Mouse (Mus musculus) midbrain, embryonic 12.5 days (tissue): ENCODE data around the gene Gm4779. TPM values are rescaled to one million over a fixed set of nuclear protein-coding genes. Genes with fewer than 3 reads are reported as not detected.

Experiments used
- ATAC-seq: fragments of 200-750 bp; cut with Nextera tagmentation; 2 replicates; pipeline ENCODE4 v1.8.0; 2017; ENCODE audit warnings: low read depth, moderate TSS enrichment, moderate library complexity; ENCODE audit not compliant: low FRiP score
- H3K27ac ChIP-seq: fragments of 300-500 bp; sonication (generic); replicated peaks from 2 replicates; pipeline ENCODE4 v1.5.1; 2016; ENCODE audit warnings: mild to moderate bottlenecking
- H3K27me3 ChIP-seq: fragments of 300-500 bp; sonication (generic); 2 replicates; pipeline ENCODE4 v1.6.1; 2016; ENCODE audit warnings: mild to moderate bottlenecking
- H3K36me3 ChIP-seq: fragments of 300-500 bp; sonication (generic); 2 replicates; pipeline ENCODE4 v1.6.1; 2016
- H3K4me1 ChIP-seq: fragments of 300-500 bp; sonication (generic); 2 replicates; pipeline ENCODE4 v1.6.1; 2016
- H3K4me2 ChIP-seq: fragments of 300-500 bp; sonication (generic); replicated peaks from 2 replicates; pipeline ENCODE4 v1.6.1; 2016; ENCODE audit warnings: mild to moderate bottlenecking, moderate library complexity
- H3K4me3 ChIP-seq: fragments of 300-500 bp; sonication (generic); 2 replicates; pipeline ENCODE4 v1.5.1; 2016; ENCODE audit warnings: mild to moderate bottlenecking
- H3K9ac ChIP-seq: fragments of 300-500 bp; sonication (generic); replicated peaks from 2 replicates; pipeline ENCODE4 v1.6.1; 2016; ENCODE audit warnings: mild to moderate bottlenecking, moderate library complexity
- H3K9me3 ChIP-seq: fragments of 300-500 bp; sonication (generic); 2 replicates; pipeline ENCODE4 v1.6.1; 2016; ENCODE audit warnings: mild to moderate bottlenecking
- WGBS: fragments of 180-500 bp; shearing (Covaris S2); methylation state at CpG from one replicate; pipeline ENCODE4 v1.1.7; 2016; 5-methylcytosine and 5-hydroxymethylcytosine counted together
- polyA plus RNA-seq: library from polyadenylated mRNA; unstranded; fragments of >200 nt; fragmentation: Nextera tagmentation; extraction: Ambion mirVana; gene quantifications from 2 replicates; pipeline ENCODE4 v1.2.1, GENCODE M21; 2016

Gm4779 gene
- polyA plus RNA-seq, 1 experiment from 2014 or later, result 0.28 TPM

DNA sequence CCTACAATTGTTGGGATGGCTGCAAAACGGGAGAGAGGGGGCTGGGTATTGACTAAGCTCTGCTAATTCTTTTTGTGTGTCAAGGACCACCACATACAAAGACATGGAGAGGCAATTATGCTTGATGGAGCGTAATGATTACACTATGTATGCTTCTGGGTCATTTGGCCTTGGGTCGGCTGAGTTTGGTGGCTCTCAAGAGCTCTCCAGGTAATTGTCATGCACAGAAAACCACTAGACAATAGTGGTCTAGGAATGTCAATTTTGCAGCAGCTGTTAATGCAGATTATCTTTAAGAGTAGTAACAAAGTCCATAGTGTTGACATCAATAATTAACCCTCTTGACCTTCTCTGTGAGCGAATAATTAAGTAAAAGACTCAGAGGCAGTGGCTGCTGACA lies 44.1 kb downstream of the Gm4779 start:
- Histone ChIP-seq H3K27me3 (peaks cover 47% of the 10 kb centered on the region), H3K36me3 (no peaks in the 10 kb centered on the region), H3K9me3 (no peaks in the 10 kb centered on the region), H3K4me3 (no peak overlapping the region), H3K4me1 (no peaks in the 10 kb centered on the region), H3K4me2 (no peak overlapping the region), H3K27ac (no peak overlapping the region), H3K9ac (no peak overlapping the region)
- no peak for ATAC-seq
- 57% methylated on average over 4 of the region's 4 CpGs for WGBS

DNA sequence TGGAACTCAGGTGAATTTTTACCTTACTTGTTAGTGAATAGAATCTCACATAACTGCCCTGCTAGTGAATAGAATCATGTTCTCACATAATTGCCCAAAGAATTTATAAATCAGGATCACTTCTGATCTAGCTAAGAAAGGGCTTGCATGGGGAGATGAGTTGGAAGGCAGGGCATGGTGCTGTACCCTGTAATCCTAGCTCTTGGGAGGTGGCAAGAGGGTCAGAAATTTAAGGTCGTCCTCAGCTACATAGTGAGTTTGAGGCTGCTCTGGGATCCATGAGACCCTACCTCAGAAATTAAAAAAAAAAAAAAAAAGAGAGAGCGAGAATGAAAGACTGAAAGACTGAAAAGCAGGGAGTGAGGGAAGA lies 53.2 kb downstream of the Gm4779 start:
- H3K27me3 ChIP-seq, result peaks cover 38% of the 10 kb centered on the region
- H3K9me3 ChIP-seq, result no peaks in the 10 kb centered on the region
- H3K9ac ChIP-seq, result no peak overlapping the region
- H3K36me3 ChIP-seq, result no peaks in the 10 kb centered on the region
- H3K4me2 ChIP-seq, result no peak overlapping the region
- WGBS, result 68% methylated on average over 2 of the region's 2 CpGs
- H3K4me1 ChIP-seq, result 0 out of 2 replicates have a peak, but pooled peaks cover 3% of the 10 kb centered on the region
- H3K27ac ChIP-seq, result peak overlapping the region; percentile 35; the same call in 1 of the 2 replicates
- no peak for ATAC-seq
- H3K4me3 ChIP-seq, result no peak overlapping the region

DNA sequence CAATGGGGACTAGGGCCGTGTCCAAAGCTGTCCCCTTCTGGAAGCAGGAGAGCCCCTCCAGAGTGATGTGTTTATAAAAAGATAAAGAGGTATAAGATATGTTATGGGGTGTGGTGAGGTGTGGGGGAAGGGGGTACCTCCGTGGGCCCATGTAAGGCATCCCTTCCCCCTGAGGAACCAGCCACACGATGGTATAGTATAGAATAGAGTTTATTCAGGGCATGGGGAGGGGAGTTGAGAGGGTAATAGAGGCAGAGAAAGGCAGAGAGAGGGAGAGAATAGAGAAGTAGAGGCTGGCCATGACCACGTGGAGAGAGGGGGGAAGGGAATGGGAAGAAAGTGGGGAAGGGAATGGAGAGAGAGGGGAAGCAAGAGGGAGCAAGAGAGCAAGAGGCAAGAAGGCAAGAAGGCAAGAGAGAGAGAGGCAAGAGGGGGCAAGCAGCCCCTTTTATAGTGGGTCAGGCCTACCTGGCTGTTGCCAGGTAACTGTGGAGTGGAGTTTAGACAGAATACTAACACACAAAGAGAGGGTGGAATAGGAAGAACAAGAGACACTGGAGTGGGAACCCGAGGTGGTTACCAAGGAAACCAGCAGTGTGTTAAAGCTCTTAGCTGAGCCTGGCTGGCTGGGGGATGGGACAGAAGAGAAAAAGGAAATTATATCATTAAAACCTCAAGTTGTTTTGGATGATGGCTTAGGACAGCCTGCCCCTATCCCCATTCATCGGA lies 53.7 kb downstream of the Gm4779 start:
- H3K4me1 ChIP-seq, result 0 out of 2 replicates have a peak, but pooled peaks cover 3% of the 10 kb centered on the region
- peak overlapping the region; percentile 35; the same call in 1 of the 2 replicates for H3K27ac ChIP-seq
- ATAC-seq, result peak; percentile 72; the same call in 1 of the 2 replicates
- no peaks in the 10 kb centered on the region for H3K9me3 ChIP-seq
- no peak overlapping the region for H3K4me3 ChIP-seq
- H3K36me3 ChIP-seq, result no peaks in the 10 kb centered on the region
- H3K9ac ChIP-seq, result no peak overlapping the region
- peaks cover 40% of the 10 kb centered on the region for H3K27me3 ChIP-seq
- 41% methylated on average over 6 of the region's 6 CpGs for WGBS
- H3K4me2 ChIP-seq, result no peak overlapping the region

Other genes with a start within 250 kb of the Gm4779 start
- 219 and 228 TPM in 2 replicates for gene Ogt, start 154.4 kb downstream of the Gm4779 start, polyA plus RNA-seq
- 0.17 and 0.30 TPM in 2 replicates for gene Cxcr3, start 60.2 kb downstream of the Gm4779 start, polyA plus RNA-seq
- gene 8030474K03Rik, start 233 bp upstream of the Gm4779 start, polyA plus RNA-seq, result 0.15 TPM in 1 of 2 replicates, not detected in the other
- 9.8 and 11.7 TPM in 2 replicates for gene Nhsl2, start 55.0 kb upstream of the Gm4779 start, polyA plus RNA-seq